Mouse (Mus musculus) kidney, adult 2 months (tissue): ENCODE results near the gene Cdca3. TPM values are rescaled to one million over a fixed set of nuclear protein-coding genes. Genes with fewer than 3 reads are reported as not detected.
A peak's percentile ranks its signal among the peaks of the same experiment; 100 is the strongest.
"Not testable (repeated sequence)": the region's sequence is repeated elsewhere in the genome, so short reads cannot be mapped to it uniquely, and the experiment has no call there.

Source experiments
- DNase-seq: peaks from one replicate; pipeline ENCODE4 v3.0.0; 2021
- H3K27ac ChIP-seq: fragments of 200-500 bp; 2 replicates; pipeline ENCODE4 v1.5.1; 2012; ENCODE audit warnings: low read depth, low read length, control low read depth, inconsistent platforms; ENCODE audit not compliant: insufficient read depth
- H3K27me3 ChIP-seq: fragments of 200-500 bp; replicated peaks from 2 replicates; pipeline ENCODE4 v1.6.1; 2012; ENCODE audit warnings: mild to moderate bottlenecking, moderate library complexity, low read length, inconsistent platforms; ENCODE audit not compliant: control insufficient read depth, insufficient read depth
- H3K36me3 ChIP-seq: fragments of 200-500 bp; 2 replicates; pipeline ENCODE4 v1.6.1; 2012; ENCODE audit warnings: mild to moderate bottlenecking, moderate library complexity, low read length, inconsistent platforms; ENCODE audit not compliant: control insufficient read depth, insufficient read depth
- H3K4me1 ChIP-seq: fragments of 200-500 bp; 2 replicates; pipeline ENCODE4 v1.6.1; 2011; ENCODE audit warnings: low read length; ENCODE audit not compliant: control insufficient read depth, insufficient read depth
- H3K4me3 ChIP-seq: fragments of 200-500 bp; 2 replicates; pipeline ENCODE4 v1.5.1; 2011; ENCODE audit warnings: mild to moderate bottlenecking, low read depth, low read length, control low read depth; ENCODE audit not compliant: insufficient read depth
- CTCF ChIP-seq: fragments of 200-500 bp; conservative IDR thresholded peaks from 2 replicates; pipeline ENCODE4 v1.5.1; 2011; ENCODE audit warnings: low read depth, mild to moderate bottlenecking, control low read depth, low read length, moderate library complexity, mixed read lengths; ENCODE audit not compliant: insufficient read depth, insufficient read length
- POLR2A ChIP-seq: fragments of 200-500 bp; IDR thresholded peaks from one replicate; pipeline ENCODE4 v1.6.1; 2011; ENCODE audit warnings: low read depth, low read length, control low read depth
- WGBS: fragments of 180-500 bp; shearing (Covaris S2); methylation state at CpG from one replicate; pipeline ENCODE4 v1.1.7; 2018; 5-methylcytosine and 5-hydroxymethylcytosine counted together
- polyA plus RNA-seq: library from polyadenylated mRNA; depleted of rRNA; stranded (reverse); fragments of >200 nt; gene quantifications from 2 replicates; pipeline ENCODE4 v1.2.3, GENCODE M21; 2012

Gene Cdca3
- polyA plus RNA-seq, 1 experiment = 4.2 TPM

DNA sequence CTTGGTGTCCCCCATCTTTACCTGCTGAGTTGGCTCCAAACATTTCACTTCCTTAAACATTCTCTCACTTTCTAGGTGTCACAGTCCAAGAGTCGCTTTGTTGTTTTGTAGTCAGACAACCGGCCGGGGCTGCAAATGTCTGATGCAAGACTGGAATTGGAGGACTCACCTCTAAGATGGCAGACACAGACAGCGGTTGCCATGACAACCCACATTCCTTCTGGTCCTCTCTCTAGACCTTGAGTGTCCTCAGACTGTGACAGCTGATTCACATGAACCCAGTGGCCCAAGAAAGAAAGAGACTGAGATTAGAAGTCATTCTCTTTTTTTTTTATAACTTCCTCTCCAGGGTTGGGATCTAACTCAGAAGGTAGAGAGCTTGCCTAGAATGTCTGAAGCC lies 39.8 kb upstream of the Cdca3 start:
- Histone ChIP-seq H3K4me3 (no peak overlapping the region), H3K36me3 (no peaks in the 10 kb centered on the region), H3K4me1 (peaks cover 7% of the 10 kb centered on the region), H3K27me3 (no peaks in the 10 kb centered on the region), H3K27ac (no peak overlapping the region)
- DNase-seq = peak; percentile 4
- TF ChIP-seq CTCF (no peak), POLR2A (no peak)
- 83% methylated on average over 4 of the region's 4 CpGs for WGBS

GRCm38 (mm10) chr6:124790121-124790520 lies 39.2 kb upstream of the Cdca3 start:
- no peak overlapping the region for H3K4me3 ChIP-seq
- WGBS = 56% methylated on average over 4 of the region's 4 CpGs
- no peak overlapping the region for H3K27ac ChIP-seq
- peaks cover 9% of the 10 kb centered on the region for H3K4me1 ChIP-seq
- H3K27me3 ChIP-seq = no peaks in the 10 kb centered on the region
- TF ChIP-seq POLR2A (no peak), CTCF (no peak)
- peak; percentile 8 for DNase-seq
- H3K36me3 ChIP-seq = no peaks in the 10 kb centered on the region

- no peak for TF ChIP-seq POLR2A
- 58% methylated on average over 3 of the region's 3 CpGs for WGBS
- H3K27ac ChIP-seq = no peak overlapping the region
- peak; percentile 80 for DNase-seq
- no peaks in the 10 kb centered on the region for H3K36me3 ChIP-seq
- H3K4me3 ChIP-seq = no peak overlapping the region
- no peaks in the 10 kb centered on the region for H3K27me3 ChIP-seq
- peaks cover 13% of the 10 kb centered on the region for H3K4me1 ChIP-seq
Observed at GRCm38 (mm10) chr6:124791911-124792310, 37.4 kb upstream of the Cdca3 start.

DNA sequence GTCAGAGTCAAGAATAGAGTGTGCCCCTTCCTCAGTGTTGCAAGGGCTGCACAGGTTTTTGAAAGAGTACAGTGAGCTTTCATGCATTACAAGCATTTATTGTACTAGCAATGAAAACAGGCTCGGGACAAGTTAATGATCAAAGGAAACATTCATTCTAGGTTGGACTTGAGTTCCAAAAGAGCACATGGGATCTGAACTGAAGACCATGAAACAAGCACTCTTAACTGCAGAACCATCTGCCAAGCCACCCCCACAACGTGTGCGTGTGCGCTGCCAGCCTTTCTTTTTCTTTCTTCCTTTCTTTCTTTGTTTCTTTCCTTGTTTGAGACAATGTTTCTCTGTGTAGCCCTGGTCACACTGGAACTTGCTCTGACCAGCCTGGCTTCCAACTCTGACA lies 33.6 kb upstream of the Cdca3 start:
- Histone ChIP-seq H3K36me3 (no peaks in the 10 kb centered on the region), H3K27ac (peak overlapping the region; percentile 95), H3K4me3 (no peak overlapping the region), H3K4me1 (peaks cover 13% of the 10 kb centered on the region), H3K27me3 (no peaks in the 10 kb centered on the region)
- TF ChIP-seq POLR2A (no peak), CTCF (no peak)
- WGBS = 45% methylated on average over 4 of the region's 4 CpGs
- peak; percentile 90 for DNase-seq

GRCm38 (mm10) chr6:124796200-124796599 lies 33.1 kb upstream of the Cdca3 start:
- H3K4me1 ChIP-seq = peaks cover 13% of the 10 kb centered on the region
- no peaks in the 10 kb centered on the region for H3K36me3 ChIP-seq
- TF ChIP-seq POLR2A (no peak), CTCF (no peak)
- no peak for DNase-seq
- WGBS = 45% methylated on average over 2 of the region's 2 CpGs
- no peaks in the 10 kb centered on the region for H3K27me3 ChIP-seq
- H3K4me3 ChIP-seq = no peak overlapping the region
- peak overlapping the region; percentile 95 for H3K27ac ChIP-seq

- not testable (repeated sequence) for H3K36me3 ChIP-seq, H3K27me3 ChIP-seq, DNase-seq, H3K4me3 ChIP-seq
- 15% methylated on average over 6 of the region's 9 CpGs for WGBS
- Histone ChIP-seq H3K27ac (peak overlapping the region; percentile 41; the same call in 1 of the 2 replicates), H3K4me1 (peaks cover 14% of the 10 kb centered on the region; the same call in 1 of the 2 replicates)
Observed at GRCm38 (mm10) chr6:124802400-124802799, 26.9 kb upstream of the Cdca3 start.

DNA sequence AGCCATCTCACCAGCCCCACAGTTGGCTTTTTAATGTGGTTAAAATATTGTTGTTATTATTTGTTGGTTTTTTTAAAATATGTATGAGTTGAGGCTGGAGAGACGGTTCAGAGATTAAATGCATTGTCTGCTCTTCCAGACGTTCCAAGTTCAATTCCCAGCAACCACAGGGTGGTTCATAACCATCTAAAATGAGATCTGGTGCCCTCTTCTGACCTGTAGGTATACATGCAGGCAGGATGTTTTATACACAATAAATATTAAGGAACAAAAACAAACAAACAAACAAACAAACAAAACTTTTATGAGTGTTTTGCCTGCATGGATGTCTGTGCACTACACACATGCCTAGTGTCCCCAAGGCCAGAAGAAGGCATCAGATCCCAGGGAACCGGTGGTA lies 26.3 kb upstream of the Cdca3 start:
- no peak overlapping the region for H3K4me3 ChIP-seq
- WGBS = 75% methylated on average over 3 of the region's 3 CpGs
- H3K4me1 ChIP-seq = peaks cover 21% of the 10 kb centered on the region; the same call in 1 of the 2 replicates
- H3K27me3 ChIP-seq = no peaks in the 10 kb centered on the region
- H3K27ac ChIP-seq = no peak overlapping the region
- no peaks in the 10 kb centered on the region for H3K36me3 ChIP-seq
- no peak for TF ChIP-seq POLR2A
- TF ChIP-seq CTCF = no peak
- no peak for DNase-seq

GRCm38 (mm10) chr6:124803691-124804090 lies 25.7 kb upstream of the Cdca3 start:
- DNase-seq, H3K27me3 ChIP-seq, H3K27ac ChIP-seq, H3K4me3 ChIP-seq, H3K36me3 ChIP-seq: not testable (repeated sequence)
- peaks cover 23% of the 10 kb centered on the region; the same call in 1 of the 2 replicates for H3K4me1 ChIP-seq
- WGBS = 97% methylated on average over 4 of the region's 4 CpGs
